Mouse (Mus musculus) T-helper 17 cell (primary cell): ENCODE measurements at regions not wholly inside any gene's neighbourhood (a gene's known extent, or its start where the extent isn't known, plus 50 kb on each side); places are given as distances from the start of the nearest gene placed in this dataset.

Experiments used
- in situ Hi-C, 2 experiments: fragments of 300-600 bp; cut with MboI, MseI; formaldehyde crosslinking; loops; 1 replicate in 1 of 2; 2 replicates in 1 of 2; pipeline ENCODE4 v1.15.1; 2025; ENCODE audit warnings: high pct_unique_total_duplicates in 2 of 2

GRCm38 (mm10) chr17:15194894-15195461, 153.6 kb upstream of the Gm3448 start:
- in situ Hi-C loops: no loop called here

GRCm38 (mm10) chr17:15193831-15194230, 152.5 kb upstream of the Gm3448 start:
- in situ Hi-C loops: no loop called here

- in situ Hi-C loops: no loop called here
These were observed 151.5 kb upstream of the Gm3448 start for GRCm38 (mm10) chr17:15192840-15193239.

- in situ Hi-C loops: no loop called here
These were observed 143.9 kb upstream of the Gm3448 start for GRCm38 (mm10) chr17:15185217-15185616.

- in situ Hi-C loops: no loop called here
These were observed 142.5 kb upstream of the Gm3448 start for GRCm38 (mm10) chr17:15183800-15184199.

- in situ Hi-C loops: no loop called here
These were observed 140.8 kb upstream of the Gm3448 start for GRCm38 (mm10) chr17:15182105-15182504.

GRCm38 (mm10) chr17:15180223-15180860, 139.0 kb upstream of the Gm3448 start:
- in situ Hi-C loops: no loop called here

- in situ Hi-C loops: no loop called here
These were observed 138.1 kb upstream of the Gm3448 start for GRCm38 (mm10) chr17:15179411-15179951.

GRCm38 (mm10) chr17:15177390-15177789, 136.1 kb upstream of the Gm3448 start:
- in situ Hi-C loops: no loop called here

GRCm38 (mm10) chr17:15174354-15174953, 133.1 kb upstream of the Gm3448 start:
- in situ Hi-C loops: no loop called here

GRCm38 (mm10) chr17:15167927-15168326, 126.6 kb upstream of the Gm3448 start:
- in situ Hi-C loops: no loop called here

GRCm38 (mm10) chr17:15157693-15158333, 116.5 kb upstream of the Gm3448 start:
- in situ Hi-C loops: no loop called here

GRCm38 (mm10) chr17:15152996-15153735, 111.8 kb upstream of the Gm3448 start:
- in situ Hi-C loops: no loop called here

- in situ Hi-C loops: no loop called here
These were observed 111.1 kb upstream of the Gm3448 start for GRCm38 (mm10) chr17:15152477-15152876.

- in situ Hi-C loops: no loop called here
These were observed 110.4 kb upstream of the Gm3448 start for GRCm38 (mm10) chr17:15151695-15152094.

GRCm38 (mm10) chr17:15146607-15147006, 105.3 kb upstream of the Gm3448 start:
- in situ Hi-C loops: loop anchor here in 1 of 2 experiments (10.0 kb wide), 1 partner anchor 472 kb away; no protein-coding TSS in a partner anchor

- in situ Hi-C loops: loop anchor here in 1 of 2 experiments (10.0 kb wide), 1 partner anchor 471 kb away; no protein-coding TSS in a partner anchor
These were observed 104.0 kb upstream of the Gm3448 start for GRCm38 (mm10) chr17:15145191-15145968.

GRCm38 (mm10) chr17:15140391-15140790, 99.1 kb upstream of the Gm3448 start:
- in situ Hi-C loops: loop anchor here in 1 of 2 experiments (10.0 kb wide), 1 partner anchor 466 kb away; no protein-coding TSS in a partner anchor
